Mouse (Mus musculus): Measurements from ENCODE around the gene Htr5b.

Htr5b gene

DNA sequence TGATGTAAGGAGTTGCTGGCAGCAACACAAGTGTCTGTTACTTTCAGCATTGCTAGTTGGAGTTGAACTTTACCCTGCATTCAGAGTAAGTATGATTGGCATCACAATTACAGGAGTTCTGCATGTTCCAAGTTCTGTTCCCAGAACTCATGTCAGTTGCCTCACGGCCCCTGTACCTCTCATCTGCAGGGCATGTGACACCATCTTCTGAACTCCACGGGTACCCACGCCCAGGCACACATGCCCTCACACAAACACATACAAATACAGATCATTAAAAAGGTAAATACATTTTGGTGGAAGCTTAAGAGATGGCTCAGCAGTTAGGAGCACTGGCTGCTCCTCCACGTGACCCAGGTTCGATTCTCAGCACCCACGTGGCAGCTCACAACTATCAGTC, 41.5 kb downstream of the Htr5b start:
- DNase-seq (ENCODE audit: low spot score) = no peak

DNA sequence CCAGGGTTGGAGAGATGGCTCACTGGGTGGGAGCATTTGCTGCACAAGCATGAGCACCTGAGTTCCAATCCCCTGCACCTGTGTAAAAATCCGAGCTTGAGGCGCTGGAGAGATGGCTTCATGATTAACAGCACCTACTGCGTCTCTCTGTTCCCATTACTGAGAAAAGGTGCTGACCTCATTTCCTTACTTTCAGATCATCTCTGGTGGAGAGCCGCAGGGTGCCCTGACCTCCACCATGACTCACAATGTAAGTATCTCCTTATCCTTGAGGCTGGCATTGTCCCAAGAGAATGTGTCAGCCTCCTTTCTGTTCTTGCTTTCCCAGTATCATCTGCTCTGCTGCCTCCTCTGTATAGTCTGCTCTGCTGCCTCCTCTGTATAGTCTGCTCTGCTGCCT, 45.2 kb downstream of the Htr5b start:
- no peak for DNase-seq (ENCODE audit: low spot score)

DNA sequence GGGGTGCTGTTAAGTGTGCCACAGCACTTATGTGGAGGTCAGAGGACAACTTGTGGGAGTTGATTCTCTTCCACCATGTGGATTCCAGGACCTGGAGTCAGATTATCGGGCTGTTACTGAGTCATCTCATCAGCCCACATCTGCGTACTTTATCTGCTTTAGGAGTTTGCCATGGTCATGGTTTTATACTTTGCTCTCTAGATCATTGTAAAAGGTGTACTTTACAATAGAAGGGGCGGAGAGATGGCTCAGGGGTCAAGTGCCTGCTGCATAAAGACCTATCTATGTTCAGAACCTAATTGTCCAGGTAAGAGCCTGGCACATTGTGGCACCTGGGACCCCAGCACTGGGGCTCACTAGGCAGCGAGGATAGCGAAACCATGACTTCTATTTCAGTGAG, 48.9 kb downstream of the Htr5b start:
- DNase-seq (ENCODE audit: low spot score) = no peak

DNA sequence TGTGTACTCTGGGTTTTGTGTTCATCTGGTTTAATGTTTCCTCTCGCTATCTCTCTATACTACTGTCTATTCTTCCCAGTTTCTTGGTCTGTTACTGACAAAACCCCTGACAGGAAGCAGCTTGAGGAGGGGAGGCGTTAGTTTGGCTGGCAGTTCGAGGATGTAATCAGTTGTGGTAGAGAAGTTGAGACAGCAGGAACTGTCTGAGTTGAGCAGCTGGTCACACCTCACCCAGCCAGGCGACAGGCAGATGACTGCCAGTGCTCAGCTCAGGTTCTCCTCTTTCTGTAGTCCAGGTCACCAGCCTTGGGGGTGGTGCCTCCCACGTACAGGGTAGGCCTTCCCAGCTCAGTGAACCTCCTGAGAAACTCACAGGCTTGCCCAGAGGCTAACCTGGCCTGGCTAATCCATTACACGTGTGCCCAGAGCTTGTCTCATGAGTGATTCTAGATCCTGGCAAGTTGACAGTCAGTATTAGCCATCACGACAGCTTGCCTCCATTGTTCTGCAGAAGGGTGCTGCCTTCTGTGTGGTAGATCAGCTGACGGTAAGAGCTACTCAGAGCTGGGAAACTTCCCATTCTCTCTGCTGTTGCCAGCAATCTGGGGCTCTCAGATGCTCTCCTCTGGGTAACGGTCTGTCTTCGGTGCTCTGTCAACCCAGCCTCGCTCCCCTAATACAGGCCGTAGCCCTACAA, 49.8 kb downstream of the Htr5b start:
- DNase-seq (ENCODE audit: low spot score) = no peak

DNA sequence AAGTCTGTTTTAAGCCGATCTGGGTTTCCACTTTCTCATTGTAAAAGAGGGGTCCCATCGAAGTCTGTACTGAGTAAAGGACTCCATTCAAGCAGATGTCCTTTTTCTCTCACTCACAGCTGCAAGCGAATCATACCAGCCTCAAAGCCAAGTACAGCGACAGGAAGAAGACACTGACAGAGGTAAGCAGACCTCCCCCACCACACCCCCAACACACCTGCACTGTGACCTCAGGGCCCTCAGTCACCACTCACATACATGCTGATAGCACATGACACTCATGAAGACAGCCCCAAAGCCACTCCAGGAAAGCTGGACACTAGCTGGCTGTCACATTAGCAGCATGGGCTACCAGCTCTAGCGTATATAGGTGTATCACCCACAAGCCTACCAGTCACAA, 50.5 kb downstream of the Htr5b start:
- DNase-seq (ENCODE audit: low spot score) = no peak

DNA sequence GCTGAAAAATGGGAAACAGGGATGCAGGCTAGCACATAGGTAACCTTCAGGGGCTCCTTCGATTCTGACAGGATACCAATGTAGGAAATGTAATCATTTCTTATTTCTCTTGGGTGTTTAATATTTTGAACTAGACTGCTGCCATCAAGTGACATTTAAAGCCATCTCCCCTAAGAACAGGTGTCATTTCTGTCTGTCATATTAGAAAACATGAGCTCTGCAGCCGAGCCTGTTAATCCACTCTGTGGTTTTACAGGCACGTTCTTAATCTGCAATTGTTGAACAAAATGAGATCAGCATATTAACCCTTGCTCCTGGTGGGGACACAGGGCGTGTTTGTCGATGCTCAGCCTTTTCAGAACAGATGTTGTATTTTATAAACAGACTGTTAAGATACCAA, 56.8 kb downstream of the Htr5b start:
- no peak for DNase-seq (ENCODE audit: low spot score)

DNA sequence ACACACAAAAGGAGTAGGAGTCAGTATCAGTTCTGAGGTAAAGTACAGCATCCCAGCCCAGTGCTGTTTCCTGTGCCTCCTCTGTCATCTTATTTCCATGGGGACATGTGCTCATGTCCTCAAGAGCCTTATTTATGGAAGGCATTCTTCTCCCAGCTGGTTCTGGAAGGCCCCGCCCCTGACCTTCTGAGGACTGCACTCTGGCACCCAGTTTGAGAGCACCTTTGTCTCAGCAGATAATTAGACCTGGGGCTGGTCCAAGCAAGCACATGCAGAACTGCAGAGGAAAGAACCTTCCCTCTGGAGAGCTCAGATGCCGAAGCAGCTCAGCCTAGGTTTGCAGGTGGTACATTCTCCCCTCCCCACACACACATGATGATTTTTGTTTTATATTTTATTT, 60.0 kb downstream of the Htr5b start:
- no peak for DNase-seq (ENCODE audit: low spot score)

DNA sequence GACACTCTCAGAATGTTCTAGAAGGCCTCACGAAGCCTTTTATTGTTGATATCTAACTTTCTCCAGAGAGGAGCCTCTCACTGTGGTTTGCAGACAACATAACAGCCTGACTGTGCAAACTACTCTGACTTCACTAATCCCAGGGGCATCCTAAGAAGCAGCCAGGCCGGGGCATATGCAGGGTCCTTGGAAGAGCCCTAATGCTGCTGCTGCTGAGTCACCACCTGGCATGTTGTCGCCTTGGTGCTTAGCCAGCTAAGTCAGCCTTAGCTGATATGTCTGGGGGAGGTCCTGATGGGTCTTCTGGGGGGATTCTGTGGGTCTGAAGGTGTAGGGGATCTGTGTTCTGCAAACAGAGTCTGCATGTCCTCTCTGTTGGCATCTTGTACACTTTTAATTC, 62.0 kb downstream of the Htr5b start:
- no peak for DNase-seq (ENCODE audit: low spot score)

DNA sequence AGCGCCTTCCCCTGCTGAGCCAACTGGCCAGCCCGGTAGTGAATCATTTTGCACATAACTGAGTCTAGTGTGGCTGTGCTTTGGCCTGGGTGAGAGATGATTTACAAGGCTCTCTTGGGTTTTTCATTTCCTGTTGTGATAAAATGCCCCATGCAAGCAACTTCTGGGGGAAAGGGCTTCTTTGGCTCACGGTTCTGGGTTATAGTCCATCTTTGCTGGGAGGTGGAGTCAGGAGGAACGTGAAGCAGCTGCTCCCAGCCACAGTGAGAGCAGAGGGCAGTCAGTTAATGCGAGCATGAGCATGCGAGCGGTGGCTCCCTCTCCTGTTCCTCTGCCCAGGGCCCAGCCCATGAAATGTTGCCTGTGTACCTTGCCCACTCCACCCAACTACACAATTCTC, 64.5 kb downstream of the Htr5b start:
- no peak for DNase-seq (ENCODE audit: low spot score)

DNA sequence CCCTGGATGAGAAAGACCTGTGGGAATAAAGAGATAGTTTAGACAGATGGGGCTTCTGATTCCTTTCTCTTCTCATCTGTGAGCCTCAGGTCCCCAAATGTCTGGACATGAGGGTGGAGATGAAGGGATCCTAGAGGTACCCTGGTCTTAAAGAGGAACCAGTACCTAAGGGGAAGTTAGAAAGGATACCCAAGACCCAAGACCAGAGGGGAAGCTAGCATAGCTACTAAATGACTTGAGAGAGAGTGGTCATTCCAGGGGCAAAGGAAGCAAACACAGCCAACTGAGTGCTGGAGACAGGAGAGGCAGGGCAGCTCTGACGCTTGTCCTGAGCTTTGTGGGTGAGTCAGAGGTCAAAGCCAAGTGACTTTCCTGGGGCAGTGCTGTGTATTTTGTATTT, 65.6 kb downstream of the Htr5b start:
- no peak for DNase-seq (ENCODE audit: low spot score)

DNA sequence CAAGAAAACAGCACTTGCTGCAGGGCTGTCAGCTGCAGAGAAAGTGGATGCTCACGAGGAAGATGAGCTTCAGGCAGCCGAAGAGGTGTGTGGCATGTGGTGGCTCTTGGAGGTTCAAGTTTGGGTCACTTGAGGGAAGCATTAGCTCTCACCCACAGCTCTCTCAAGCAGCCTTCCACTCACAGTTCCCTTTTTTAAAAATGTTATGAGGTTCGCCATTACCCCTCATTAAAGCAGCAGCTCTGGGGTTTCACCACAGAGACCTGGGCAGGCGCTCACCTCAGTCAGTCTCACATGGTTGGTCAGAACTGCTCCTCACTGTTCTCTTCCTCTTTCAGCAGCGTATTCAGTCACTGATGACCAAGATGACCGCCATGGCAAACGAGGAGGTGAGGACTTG, 66.4 kb downstream of the Htr5b start:
- DNase-seq (ENCODE audit: low spot score) = no peak

DNA sequence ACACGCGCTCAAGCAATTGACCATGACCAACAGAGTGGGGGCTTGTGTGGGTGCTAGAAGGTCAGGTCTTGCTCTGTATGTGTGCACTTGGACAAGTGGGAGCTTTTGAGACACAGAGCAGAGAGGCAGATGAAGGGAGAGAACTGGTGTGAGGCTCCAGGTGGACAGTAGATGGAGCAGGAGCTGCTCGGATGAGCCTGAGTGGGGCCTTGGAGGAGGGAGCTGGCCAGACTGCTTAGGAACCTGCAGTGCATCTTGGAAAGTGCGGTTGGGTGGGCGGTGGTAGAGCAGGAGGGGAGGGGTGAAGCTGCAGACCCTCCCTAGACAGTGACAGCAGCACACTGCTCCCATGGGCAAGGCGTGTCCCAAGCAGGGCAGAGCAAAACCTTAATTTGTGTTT, 68.2 kb downstream of the Htr5b start:
- DNase-seq (ENCODE audit: low spot score) = no peak

Measured in c-Kit-positive CD71-positive TER-119-positive erythroid progenitor cells, embryonic 14.5 days (primary cell).